Mouse (Mus musculus) limb, embryonic 11.5 days (tissue): Measurements from ENCODE around the gene Psmd7. TPM values are rescaled to one million over a fixed set of nuclear protein-coding genes. Genes with fewer than 3 reads are reported as not detected.
A peak's percentile ranks its signal among the peaks of the same experiment; 100 is the strongest.

Experiments
- ATAC-seq: fragments of 200-750 bp; cut with Nextera tagmentation; 2 replicates; pipeline ENCODE4 v1.8.0; 2017; ENCODE audit warnings: low read depth; ENCODE audit not compliant: insufficient number of reproducible peaks, low FRiP score, low TSS enrichment
- DNase-seq: peaks from one replicate; pipeline ENCODE4 v3.0.0-alpha.2; 2015; ENCODE audit warnings: low spot score
- H3K27ac ChIP-seq: fragments of 300-500 bp; sonication (generic); replicated peaks from 2 replicates; pipeline ENCODE4 v1.5.1; 2014; ENCODE audit warnings: low read depth, mild to moderate bottlenecking, low read length
- H3K27me3 ChIP-seq: fragments of 300-500 bp; sonication (generic); 2 replicates; pipeline ENCODE4 v1.6.1; 2014; ENCODE audit warnings: mild to moderate bottlenecking, low read length, mixed read lengths; ENCODE audit not compliant: control insufficient read depth, insufficient read depth
- H3K36me3 ChIP-seq: fragments of 300-500 bp; sonication (generic); 2 replicates; pipeline ENCODE4 v1.6.1; 2014; ENCODE audit warnings: mild to moderate bottlenecking, low read length, moderate library complexity, mixed read lengths; ENCODE audit not compliant: control insufficient read depth, insufficient read depth
- H3K4me1 ChIP-seq: fragments of 300-500 bp; sonication (generic); 2 replicates; pipeline ENCODE4 v1.6.1; 2014; ENCODE audit warnings: low read length, mixed read lengths; ENCODE audit not compliant: control insufficient read depth, insufficient read depth
- H3K4me2 ChIP-seq: fragments of 300-500 bp; sonication (generic); 2 replicates; pipeline ENCODE4 v1.6.1; 2014; ENCODE audit warnings: low read depth, mild to moderate bottlenecking, moderate library complexity; ENCODE audit not compliant: severe bottlenecking
- H3K4me3 ChIP-seq: fragments of 300-500 bp; sonication (generic); 2 replicates; pipeline ENCODE4 v1.5.1; 2014; ENCODE audit warnings: low read depth, low read length
- H3K9ac ChIP-seq: fragments of 300-500 bp; sonication (generic); 2 replicates; pipeline ENCODE4 v1.6.1; 2014; ENCODE audit warnings: mild to moderate bottlenecking, low read length
- H3K9me3 ChIP-seq: fragments of 300-500 bp; sonication (generic); 2 replicates; pipeline ENCODE4 v1.6.1; 2016; ENCODE audit warnings: low read length; ENCODE audit not compliant: control insufficient read depth
- WGBS: fragments of 180-500 bp; shearing (Covaris S2); extraction: QIAGEN DNeasy Blood & Tissue Kit; methylation state at CpG from one replicate; pipeline ENCODE4 v1.1.7; 2014; 5-methylcytosine and 5-hydroxymethylcytosine counted together
- polyA plus RNA-seq: library from polyadenylated mRNA; unstranded; fragments of >200 nt; fragmentation: Nextera tagmentation; extraction: Ambion mirVana; gene quantifications from 2 replicates; pipeline ENCODE4 v1.2.1, GENCODE M21; 2014

Psmd7 gene
- polyA plus RNA-seq, 1 experiment from 2014 or later: 415 TPM

GRCm38 (mm10) chr8:107576702-107577101 lies 11.6 kb downstream of the Psmd7 start:
- ATAC-seq: peak; percentile 65; the same call in 1 of the 2 replicates
- Histone ChIP-seq H3K36me3 (peaks cover 8% of the 10 kb centered on the region), H3K9ac (no peak overlapping the region), H3K4me3 (no peak overlapping the region), H3K27me3 (no peaks in the 10 kb centered on the region), H3K4me2 (no peak overlapping the region), H3K9me3 (no peaks in the 10 kb centered on the region), H3K27ac (no peak overlapping the region), H3K4me1 (0 out of 2 replicates have a peak, but pooled peaks cover 2% of the 10 kb centered on the region)
- DNase-seq: peak; percentile 94
- 13% methylated on average over 10 of the region's 10 CpGs for WGBS

GRCm38 (mm10) chr8:107574771-107575170 lies 13.5 kb downstream of the Psmd7 start:
- no peak overlapping the region for H3K4me3 ChIP-seq
- H3K4me1 ChIP-seq: 0 out of 2 replicates have a peak, but pooled peaks cover 2% of the 10 kb centered on the region
- no peak overlapping the region for H3K4me2 ChIP-seq
- no peak overlapping the region for H3K27ac ChIP-seq
- H3K36me3 ChIP-seq: peaks cover under 1% of the 10 kb centered on the region; the same call in 1 of the 2 replicates
- WGBS: 87% methylated on average over 3 of the region's 3 CpGs
- ATAC-seq: no peak
- no peaks in the 10 kb centered on the region for H3K27me3 ChIP-seq
- no peaks in the 10 kb centered on the region for H3K9me3 ChIP-seq
- no peak for DNase-seq
- H3K9ac ChIP-seq: no peak overlapping the region

- WGBS: 50% methylated on average over 4 of the region's 4 CpGs
- peak; percentile 84 for DNase-seq
- no peaks in the 10 kb centered on the region for H3K36me3 ChIP-seq
- H3K4me2 ChIP-seq: no peak overlapping the region
- no peaks in the 10 kb centered on the region for H3K9me3 ChIP-seq
- peak; percentile 8; the same call in 1 of the 2 replicates for ATAC-seq
- no peak overlapping the region for H3K9ac ChIP-seq
- H3K4me3 ChIP-seq: no peak overlapping the region
- H3K4me1 ChIP-seq: 0 out of 2 replicates have a peak, but pooled peaks cover 2% of the 10 kb centered on the region
- H3K27me3 ChIP-seq: no peaks in the 10 kb centered on the region
- H3K27ac ChIP-seq: no peak overlapping the region
These were observed 15.8 kb downstream of the Psmd7 start for GRCm38 (mm10) chr8:107572497-107572896.

GRCm38 (mm10) chr8:107571486-107572135 lies 16.7 kb downstream of the Psmd7 start:
- no peak for DNase-seq
- H3K4me2 ChIP-seq: no peak overlapping the region
- H3K9ac ChIP-seq: no peak overlapping the region
- 84% methylated on average over 7 of the region's 7 CpGs for WGBS
- no peak overlapping the region for H3K4me3 ChIP-seq
- H3K4me1 ChIP-seq: 0 out of 2 replicates have a peak, but pooled peaks cover 2% of the 10 kb centered on the region
- H3K36me3 ChIP-seq: no peaks in the 10 kb centered on the region
- H3K27me3 ChIP-seq: no peaks in the 10 kb centered on the region
- no peaks in the 10 kb centered on the region for H3K9me3 ChIP-seq
- no peak overlapping the region for H3K27ac ChIP-seq
- ATAC-seq: no peak

GRCm38 (mm10) chr8:107571046-107571445 lies 17.2 kb downstream of the Psmd7 start:
- Histone ChIP-seq H3K9ac (no peak overlapping the region), H3K9me3 (no peaks in the 10 kb centered on the region), H3K4me2 (no peak overlapping the region), H3K4me3 (no peak overlapping the region), H3K4me1 (no peaks in the 10 kb centered on the region), H3K27ac (no peak overlapping the region), H3K36me3 (no peaks in the 10 kb centered on the region), H3K27me3 (no peaks in the 10 kb centered on the region)
- WGBS: 87% methylated on average over 2 of the region's 2 CpGs
- no peak for ATAC-seq
- DNase-seq: no peak

- no peak overlapping the region for H3K4me2 ChIP-seq
- 74% methylated on average over 9 of the region's 9 CpGs for WGBS
These were observed 26.1 kb downstream of the Psmd7 start for GRCm38 (mm10) chr8:107562164-107562563.

GRCm38 (mm10) chr8:107560820-107561536 lies 27.3 kb downstream of the Psmd7 start:
- DNase-seq (peak; percentile 54), ATAC-seq (no peak)
- Histone ChIP-seq H3K4me3 (no peak overlapping the region), H3K4me2 (no peak overlapping the region; the same call in 1 of the 2 replicates), H3K36me3 (peaks cover 4% of the 10 kb centered on the region; the same call in 1 of the 2 replicates), H3K9me3 (no peaks in the 10 kb centered on the region; the same call in 1 of the 2 replicates), H3K9ac (no peak overlapping the region), H3K4me1 (peaks cover 3% of the 10 kb centered on the region; the same call in 1 of the 2 replicates), H3K27ac (peak overlapping the region; percentile 25), H3K27me3 (no peaks in the 10 kb centered on the region)
- 33% methylated on average over 16 of the region's 16 CpGs for WGBS

More at GRCm38 (mm10) chr8:107562164-107562563, 26.1 kb downstream of the Psmd7 start:
- Histone ChIP-seq H3K9me3 (no peaks in the 10 kb centered on the region; the same call in 1 of the 2 replicates), H3K27me3 (no peaks in the 10 kb centered on the region), H3K4me3 (no peak overlapping the region), H3K36me3 (no peaks in the 10 kb centered on the region; the same call in 1 of the 2 replicates), H3K4me1 (peaks cover 3% of the 10 kb centered on the region; the same call in 1 of the 2 replicates), H3K27ac (no peak overlapping the region), H3K9ac (no peak overlapping the region)
- no peak for DNase-seq
- no peak for ATAC-seq

- Histone ChIP-seq H3K4me3 (no peak overlapping the region), H3K4me2 (no peak overlapping the region), H3K9ac (no peak overlapping the region), H3K27me3 (no peaks in the 10 kb centered on the region), H3K4me1 (peaks cover 3% of the 10 kb centered on the region; the same call in 1 of the 2 replicates), H3K27ac (no peak overlapping the region), H3K36me3 (peaks cover 4% of the 10 kb centered on the region; the same call in 1 of the 2 replicates), H3K9me3 (no peaks in the 10 kb centered on the region)
- WGBS: 61% methylated on average over 12 of the region's 12 CpGs
- no peak for DNase-seq
- ATAC-seq: no peak
These were observed 31.7 kb downstream of the Psmd7 start for GRCm38 (mm10) chr8:107556511-107556936.
